Mouse (Mus musculus): ENCODE data around the gene Jpt1. TPM values are rescaled to one million over a fixed set of nuclear protein-coding genes. Genes with fewer than 3 reads are reported as not detected.

Jpt1 gene
- polyA plus RNA-seq (2012; rRNA removed), result 210 and 430 TPM in 2 replicates

DNA sequence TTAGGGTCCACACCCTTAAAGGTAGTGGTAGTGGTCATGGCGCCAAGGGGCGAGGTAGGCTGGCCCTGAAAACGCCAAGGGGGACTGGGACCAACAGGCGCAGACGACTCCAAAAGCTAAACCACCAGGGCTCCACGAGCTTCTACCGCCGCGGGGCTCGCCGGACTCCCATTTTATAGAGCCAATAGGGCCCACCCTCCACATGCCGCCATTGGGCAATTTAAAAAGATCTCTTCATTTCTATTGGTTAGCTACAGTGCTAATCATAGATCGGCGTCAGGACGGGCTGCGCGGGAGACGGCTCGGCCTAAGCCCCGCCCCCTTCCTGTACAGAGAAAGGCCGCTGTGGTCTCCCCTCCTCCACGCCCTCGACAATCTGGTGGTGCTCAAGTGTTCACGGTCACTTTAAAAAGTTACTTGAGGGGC, at the start of gene Jpt1:
TSS of gene Jpt1 (minus strand) at position 150 of the 426 bp plus-strand sequence.
- no peaks in the 10 kb centered on the region for H3K27me3 ChIP-seq (ENCODE audit: control insufficient read depth, insufficient read depth, low read length)
- peak within 1 kb of the TSS; percentile 76 for H3K4me3 ChIP-seq (ENCODE audit: low read depth, low read length)
- H3K4me1 ChIP-seq (ENCODE audit: control insufficient read depth, insufficient read depth, insufficient read length, low read length), result peaks cover 15% of the 10 kb centered on the region; the same call in 1 of the 2 replicates
- TF ChIP-seq POLR2A (IDR thresholded peaks at IDR 0.05; ENCODE audit: low read depth, low read length) (peak; percentile 100), CTCF (IDR thresholded peaks at IDR 0.05; ENCODE audit: extremely low read depth, insufficient read length, insufficient replicate concordance, low read depth, low read length) (no peak)
- H3K36me3 ChIP-seq (ENCODE audit: control insufficient read depth, insufficient read depth, low read length), result no peaks in the 10 kb centered on the region
- under 1% methylated on average over 24 of the region's 24 CpGs for WGBS
- peak within 1 kb of the TSS; percentile 97 for H3K27ac ChIP-seq (ENCODE audit: insufficient read depth, low read depth, low read length)

- Histone ChIP-seq H3K27me3 (ENCODE audit: control insufficient read depth, insufficient read depth, low read length) (no peaks in the 10 kb centered on the region), H3K27ac (ENCODE audit: insufficient read depth, low read depth, low read length) (no peak overlapping the region), H3K4me3 (ENCODE audit: low read depth, low read length) (no peak overlapping the region), H3K36me3 (ENCODE audit: control insufficient read depth, insufficient read depth, low read length) (0 out of 2 replicates have a peak, but pooled peaks cover 6% of the 10 kb centered on the region), H3K4me1 (ENCODE audit: control insufficient read depth, insufficient read depth, insufficient read length, low read length) (no peaks in the 10 kb centered on the region)
- WGBS, result 34% methylated on average over 4 of the region's 4 CpGs
- TF ChIP-seq POLR2A (IDR thresholded peaks at IDR 0.05; ENCODE audit: low read depth, low read length), result no peak
These were observed 49.2 kb upstream of the Jpt1 start for GRCm38 (mm10) chr11:115563406-115563805.

- no peaks in the 10 kb centered on the region for H3K4me1 ChIP-seq (ENCODE audit: control insufficient read depth, insufficient read depth, insufficient read length, low read length)
- no peak overlapping the region for H3K4me3 ChIP-seq (ENCODE audit: low read depth, low read length)
- H3K36me3 ChIP-seq (ENCODE audit: control insufficient read depth, insufficient read depth, low read length), result no peaks in the 10 kb centered on the region
- no peak overlapping the region for H3K27ac ChIP-seq (ENCODE audit: insufficient read depth, low read depth, low read length)
- WGBS, result 79% methylated on average over 17 of the region's 17 CpGs
- TF ChIP-seq POLR2A (IDR thresholded peaks at IDR 0.05; ENCODE audit: low read depth, low read length), result no peak
- no peak for TF ChIP-seq CTCF (IDR thresholded peaks at IDR 0.05; ENCODE audit: extremely low read depth, insufficient read length, insufficient replicate concordance, low read depth, low read length)
- no peaks in the 10 kb centered on the region for H3K27me3 ChIP-seq (ENCODE audit: control insufficient read depth, insufficient read depth, low read length)
These were observed 41.5 kb upstream of the Jpt1 start for GRCm38 (mm10) chr11:115555717-115556116.

- H3K27ac ChIP-seq (ENCODE audit: insufficient read depth, low read depth, low read length), result no peak overlapping the region
- H3K4me1 ChIP-seq (ENCODE audit: control insufficient read depth, insufficient read depth, insufficient read length, low read length), result no peaks in the 10 kb centered on the region
- WGBS, result 73% methylated on average over 4 of the region's 4 CpGs
- H3K4me3 ChIP-seq (ENCODE audit: low read depth, low read length), result no peak overlapping the region
- H3K27me3 ChIP-seq (ENCODE audit: control insufficient read depth, insufficient read depth, low read length), result no peaks in the 10 kb centered on the region
- H3K36me3 ChIP-seq (ENCODE audit: control insufficient read depth, insufficient read depth, low read length), result no peaks in the 10 kb centered on the region
- peak; percentile 41; the same call in 1 of the 2 replicates for TF ChIP-seq CTCF (IDR thresholded peaks at IDR 0.05; ENCODE audit: extremely low read depth, insufficient read length, insufficient replicate concordance, low read depth, low read length)
- TF ChIP-seq POLR2A (IDR thresholded peaks at IDR 0.05; ENCODE audit: low read depth, low read length), result no peak
These were observed 38.6 kb upstream of the Jpt1 start for GRCm38 (mm10) chr11:115552783-115553182.

DNA sequence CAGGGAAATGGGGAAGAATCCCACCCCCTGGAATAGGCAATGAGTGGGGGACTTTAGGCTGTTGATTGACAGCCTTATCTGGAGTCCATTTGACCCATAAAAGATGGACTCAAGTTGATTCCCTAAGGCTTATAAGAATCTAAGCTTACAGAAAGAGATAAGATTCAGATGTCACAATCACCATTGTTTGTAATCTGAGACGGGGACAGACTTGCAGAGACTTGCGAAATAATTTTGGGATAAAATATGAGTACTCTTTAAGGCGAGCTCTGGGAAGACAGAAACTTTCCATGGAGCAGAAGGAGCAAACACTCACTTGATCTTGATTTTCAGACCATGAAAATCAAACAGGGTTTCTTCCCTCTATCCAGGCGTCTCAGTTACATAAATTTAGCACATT, 29.4 kb upstream of the Jpt1 start:
- no peak overlapping the region for H3K4me3 ChIP-seq (ENCODE audit: low read depth, low read length)
- TF ChIP-seq CTCF (IDR thresholded peaks at IDR 0.05; ENCODE audit: extremely low read depth, insufficient read length, insufficient replicate concordance, low read depth, low read length), result no peak
- H3K27ac ChIP-seq (ENCODE audit: insufficient read depth, low read depth, low read length), result no peak overlapping the region
- H3K4me1 ChIP-seq (ENCODE audit: control insufficient read depth, insufficient read depth, insufficient read length, low read length), result no peaks in the 10 kb centered on the region
- no peaks in the 10 kb centered on the region for H3K27me3 ChIP-seq (ENCODE audit: control insufficient read depth, insufficient read depth, low read length)
- no peaks in the 10 kb centered on the region for H3K36me3 ChIP-seq (ENCODE audit: control insufficient read depth, insufficient read depth, low read length)
- 56% methylated on average over 4 of the region's 4 CpGs for WGBS

DNA sequence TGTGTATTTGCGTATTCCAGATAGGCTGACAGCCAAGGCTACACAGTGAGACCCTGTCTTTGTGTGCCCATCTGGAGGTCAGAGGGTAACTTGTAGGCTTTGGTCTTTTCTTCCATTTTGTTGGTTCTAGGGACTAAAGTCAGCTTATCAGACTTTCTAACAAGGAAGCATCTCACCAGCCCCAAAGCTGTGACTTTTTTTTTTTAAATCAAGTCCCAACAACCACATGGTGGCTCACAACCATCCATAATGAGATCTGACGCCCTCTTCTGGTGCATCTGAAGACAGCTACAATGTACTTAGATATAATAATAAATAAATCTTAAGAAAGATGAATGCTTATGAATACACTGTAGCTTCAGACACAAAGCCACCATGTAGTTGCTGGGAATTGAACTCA, 23.9 kb upstream of the Jpt1 start:
- TF ChIP-seq POLR2A (IDR thresholded peaks at IDR 0.05; ENCODE audit: low read depth, low read length), result no peak
- no peak for TF ChIP-seq CTCF (IDR thresholded peaks at IDR 0.05; ENCODE audit: extremely low read depth, insufficient read length, insufficient replicate concordance, low read depth, low read length)
- Histone ChIP-seq H3K36me3 (ENCODE audit: control insufficient read depth, insufficient read depth, low read length) (peaks cover 6% of the 10 kb centered on the region), H3K27me3 (ENCODE audit: control insufficient read depth, insufficient read depth, low read length) (no peaks in the 10 kb centered on the region), H3K27ac (ENCODE audit: insufficient read depth, low read depth, low read length) (no peak overlapping the region), H3K4me1 (ENCODE audit: control insufficient read depth, insufficient read depth, insufficient read length, low read length) (no peaks in the 10 kb centered on the region; the same call in 1 of the 2 replicates), H3K4me3 (ENCODE audit: low read depth, low read length) (no peak overlapping the region)
- WGBS, result 40% methylated on average over 2 of the region's 2 CpGs

DNA sequence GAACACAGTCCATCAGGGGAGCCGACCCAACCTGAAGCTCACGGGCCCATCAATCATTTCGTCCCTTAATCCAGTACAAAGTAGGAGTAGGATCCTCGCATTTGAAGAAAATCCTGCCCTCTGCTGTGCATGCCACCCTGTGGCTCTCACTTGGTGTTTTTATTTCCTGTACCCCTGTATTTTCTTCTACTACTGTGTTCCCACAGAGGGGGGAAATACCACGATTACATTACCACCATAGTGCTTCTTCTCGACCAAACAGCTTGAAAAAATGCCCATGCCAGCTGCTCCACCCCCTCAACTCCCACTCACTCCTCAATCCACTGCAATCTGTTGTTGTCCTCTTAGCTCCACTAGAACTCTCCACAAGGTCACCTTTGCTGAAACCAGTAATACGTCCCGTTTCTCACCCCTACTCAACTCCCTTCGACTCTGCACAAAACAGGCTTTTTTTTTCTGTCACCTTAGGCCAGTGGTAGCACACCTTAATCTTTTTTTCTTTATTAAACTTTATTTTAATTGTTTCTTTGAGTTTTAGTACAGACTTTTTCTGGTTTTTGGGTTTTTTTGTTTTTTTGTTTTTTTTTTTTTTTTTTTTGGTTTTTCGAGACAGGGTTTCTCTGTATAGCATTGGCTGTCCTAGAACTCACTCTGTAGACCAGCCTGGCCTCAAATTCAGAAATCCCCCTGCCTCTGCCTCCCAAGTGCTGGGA, 22.8 kb upstream of the Jpt1 start:
- no peak; the same call in 1 of the 2 replicates for TF ChIP-seq CTCF (IDR thresholded peaks at IDR 0.05; ENCODE audit: extremely low read depth, insufficient read length, insufficient replicate concordance, low read depth, low read length)
- TF ChIP-seq POLR2A (IDR thresholded peaks at IDR 0.05; ENCODE audit: low read depth, low read length), result no peak
- Histone ChIP-seq H3K27me3 (ENCODE audit: control insufficient read depth, insufficient read depth, low read length) (no peaks in the 10 kb centered on the region), H3K36me3 (ENCODE audit: control insufficient read depth, insufficient read depth, low read length) (peaks cover 16% of the 10 kb centered on the region), H3K27ac (ENCODE audit: insufficient read depth, low read depth, low read length) (peak overlapping the region; percentile 66), H3K4me1 (ENCODE audit: control insufficient read depth, insufficient read depth, insufficient read length, low read length) (no peaks in the 10 kb centered on the region; the same call in 1 of the 2 replicates), H3K4me3 (ENCODE audit: low read depth, low read length) (no peak overlapping the region; the same call in 1 of the 2 replicates)
- 82% methylated on average over 10 of the region's 10 CpGs for WGBS

Data from small intestine, adult 2 months (tissue).